8 mouse cellular contexts compared by ENCODE assay signal in the genomic region with DNA sequence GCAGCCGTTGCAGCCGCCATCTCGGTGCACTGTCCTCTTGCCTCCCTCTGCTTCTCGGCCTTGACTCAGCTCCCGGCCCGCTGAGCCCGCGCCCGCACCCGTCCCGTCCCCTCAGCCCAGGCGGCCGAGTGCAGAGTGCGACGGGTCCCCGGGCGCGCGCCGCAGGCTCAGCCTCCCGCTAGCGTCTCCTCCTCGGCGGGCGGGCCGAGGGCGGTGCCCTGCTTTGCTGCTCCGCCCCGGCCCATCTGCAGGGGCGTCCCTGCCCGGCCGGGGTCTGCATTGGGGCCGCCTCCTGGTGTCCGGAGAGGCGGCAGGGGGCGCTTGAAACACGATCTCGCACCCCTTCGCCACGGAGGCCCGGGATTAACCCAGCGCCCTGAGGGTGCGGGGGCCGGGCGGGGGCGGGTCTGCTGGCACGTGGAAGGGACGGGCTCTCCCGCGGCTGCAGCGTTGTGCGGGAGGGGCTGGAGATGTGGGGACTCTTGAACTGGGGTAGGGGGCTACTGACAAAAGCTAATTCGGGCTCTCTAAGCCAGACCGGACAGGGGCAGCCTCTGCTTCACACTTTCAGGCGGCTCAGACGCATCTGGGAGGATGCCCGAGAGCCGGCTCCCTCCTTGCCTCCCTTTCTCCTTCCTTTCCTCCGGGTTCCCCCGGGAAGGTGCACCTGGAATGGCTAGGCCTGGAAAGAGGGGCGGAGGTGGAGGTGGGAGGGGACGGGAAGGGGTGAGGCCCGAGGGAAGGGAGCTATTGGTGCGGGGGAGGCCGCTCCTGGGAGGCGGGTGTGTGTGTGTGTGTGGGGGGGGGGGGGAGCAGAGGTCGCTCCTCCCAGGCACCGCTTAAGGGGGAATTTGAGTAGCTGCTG. TPM values are rescaled to one million over a fixed set of nuclear protein-coding genes. Genes with fewer than 3 reads are reported as not detected.
DNase-seq lines count a peak whose midpoint lies in the region; ATAC-seq lines count a peak whose summit lies in the region.

No protein-coding gene starts in this region.

- H3K4me3 ChIP-seq in embryonic facial prominence, embryonic 13.5 days = peak overlapping the region; percentile 70
- peak overlapping the region; percentile 69 for H3K4me3 ChIP-seq in midbrain, embryonic 16.5 days (ENCODE audit: low read depth, low read length)

- H3K9me3 ChIP-seq in embryonic facial prominence, embryonic 13.5 days = no peaks in the 10 kb centered on the region
- H3K9me3 ChIP-seq in midbrain, embryonic 16.5 days (replicated peaks; ENCODE audit: control insufficient read depth, low read length, poor library complexity, severe bottlenecking) = no peaks in the 10 kb centered on the region

- H3K4me2 ChIP-seq in embryonic facial prominence, embryonic 13.5 days = peak overlapping the region; percentile 90
- peak overlapping the region; percentile 95 for H3K4me2 ChIP-seq in midbrain, embryonic 16.5 days (ENCODE audit: low read length)

- no peaks in the 10 kb centered on the region for H3K27me3 ChIP-seq in embryonic facial prominence, embryonic 13.5 days
- no peaks in the 10 kb centered on the region for H3K27me3 ChIP-seq in midbrain, embryonic 16.5 days (ENCODE audit: control insufficient read depth, insufficient read depth, low read depth, low read length)

- peaks cover 38% of the 10 kb centered on the region for H3K36me3 ChIP-seq in embryonic facial prominence, embryonic 13.5 days
- H3K36me3 ChIP-seq in midbrain, embryonic 16.5 days (ENCODE audit: control insufficient read depth, insufficient read depth, low read length) = peaks cover 9% of the 10 kb centered on the region

- peak overlapping the region; percentile 88 for H3K9ac ChIP-seq in embryonic facial prominence, embryonic 13.5 days
- peak overlapping the region; percentile 85 for H3K9ac ChIP-seq in midbrain, embryonic 16.5 days (ENCODE audit: low read depth, low read length)

- under 1% methylated on average over 65 of the region's 68 CpGs for WGBS in embryonic facial prominence, embryonic 13.5 days
- WGBS in midbrain, embryonic 16.5 days = under 1% methylated on average over 47 of the region's 68 CpGs

- H3K27ac ChIP-seq in embryonic facial prominence, embryonic 13.5 days = peak overlapping the region; percentile 98
- peak overlapping the region; percentile 95 for H3K27ac ChIP-seq in midbrain, embryonic 16.5 days (ENCODE audit: low read length)

- peaks cover 34% of the 10 kb centered on the region for H3K4me1 ChIP-seq in embryonic facial prominence, embryonic 13.5 days
- H3K4me1 ChIP-seq in midbrain, embryonic 16.5 days (ENCODE audit: control insufficient read depth, insufficient read depth, low read length) = peaks cover 28% of the 10 kb centered on the region

- peak; percentile 80 for ATAC-seq in embryonic facial prominence, embryonic 13.5 days (ENCODE audit: insufficient number of reproducible peaks, insufficient read depth, low FRiP score, low TSS enrichment, low read depth)
- peak; percentile 81 for ATAC-seq in midbrain, embryonic 16.5 days

- DNase-seq in 416B (ENCODE audit: low read depth) (peak; percentile 69), liver (peak; percentile 88)
- DNase-seq in adrenal gland, postnatal 14 days = peak; percentile 91
- DNase-seq in heart, adult 8-10 months (ENCODE audit: low spot score) = peak; percentile 67
- DNase-seq in kidney, adult 8-10 months = peak; percentile 79 to 81
- DNase-seq in spleen, postnatal 4 days (ENCODE audit: low spot score in 2 of 2) = peak; percentile 76 to 87

RNA-seq across cellular contexts. Expression of gene Polr2h, which starts 1.3 kb away (rescaled TPM):
- total RNA-seq in adrenal gland, postnatal 14 days (2021) = 33.1 and 34.3 TPM in 2 replicates
- 110 and 112 TPM in 2 replicates for polyA plus RNA-seq in embryonic facial prominence, embryonic 13.5 days (2015; fragmentation: Nextera tagmentation; extraction: Ambion mirVana)
- 10 to 100 TPM in 1 of 4 experiments, 1 to 10 TPM in 3; 7.8 to 11.2 (median 9.1) TPM for total RNA-seq in heart, adult 8-10 months (2022)
- polyA plus RNA-seq in midbrain, embryonic 16.5 days (2015; fragmentation: Nextera tagmentation; extraction: Ambion mirVana) = 83.0 and 88.0 TPM in 2 replicates

RNA-seq across cellular contexts. Expression of gene Clcn2, which starts 1.3 kb away (rescaled TPM):
- total RNA-seq in adrenal gland, postnatal 14 days (2021) = 19.5 and 26.8 TPM in 2 replicates
- 15.7 and 18.9 TPM in 2 replicates for polyA plus RNA-seq in embryonic facial prominence, embryonic 13.5 days (2015; fragmentation: Nextera tagmentation; extraction: Ambion mirVana)
- total RNA-seq in heart, adult 8-10 months (2022) = 1 to 10 TPM; 1.5 to 3.3 (median 2.1) TPM
- polyA plus RNA-seq in midbrain, embryonic 16.5 days (2015; fragmentation: Nextera tagmentation; extraction: Ambion mirVana) = 22.3 and 25.4 TPM in 2 replicates

RNA-seq across cellular contexts. Expression of gene Chrd, which starts 16.7 kb away (rescaled TPM):
- 5.2 and 5.9 TPM in 2 replicates for total RNA-seq in adrenal gland, postnatal 14 days (2021)
- 3.4 and 4.5 TPM in 2 replicates for polyA plus RNA-seq in embryonic facial prominence, embryonic 13.5 days (2015; fragmentation: Nextera tagmentation; extraction: Ambion mirVana)
- total RNA-seq in heart, adult 8-10 months (2022) = 1 to 10 TPM; 1.4 to 3.3 (median 2.9) TPM
- 3.7 and 4.5 TPM in 2 replicates for polyA plus RNA-seq in midbrain, embryonic 16.5 days (2015; fragmentation: Nextera tagmentation; extraction: Ambion mirVana)

RNA-seq across cellular contexts. Expression of gene Thpo, which starts 18.1 kb away (rescaled TPM):
- 0.71 and 2.8 TPM in 2 replicates for total RNA-seq in adrenal gland, postnatal 14 days (2021)
- 1.00 and 1.2 TPM in 2 replicates for polyA plus RNA-seq in embryonic facial prominence, embryonic 13.5 days (2015; fragmentation: Nextera tagmentation; extraction: Ambion mirVana)
- under 1 TPM in 3 of 4 experiments, not detected in 1; 0.27 to 0.31 (median 0.28) TPM for total RNA-seq in heart, adult 8-10 months (2022)
- polyA plus RNA-seq in midbrain, embryonic 16.5 days (2015; fragmentation: Nextera tagmentation; extraction: Ambion mirVana) = 1.5 TPM in 2 replicates

RNA-seq across cellular contexts. Expression of gene Fam131a, which starts 23.2 kb away (rescaled TPM):
- total RNA-seq in adrenal gland, postnatal 14 days (2021) = 12.5 and 12.6 TPM in 2 replicates
- polyA plus RNA-seq in embryonic facial prominence, embryonic 13.5 days (2015; fragmentation: Nextera tagmentation; extraction: Ambion mirVana) = 7.0 and 7.2 TPM in 2 replicates
- total RNA-seq in heart, adult 8-10 months (2022) = 10 to 100 TPM; 26.2 to 47.4 (median 33.0) TPM
- polyA plus RNA-seq in midbrain, embryonic 16.5 days (2015; fragmentation: Nextera tagmentation; extraction: Ambion mirVana) = 62.1 and 66.5 TPM in 2 replicates

Comparison
In these comparisons a context has a peak if more than half of its experiments do, and no peak if none do; other contexts are left out.
1. Peak in every context shown above with its lines: DNase-seq, ATAC-seq, H3K4me3 ChIP-seq and H3K27ac ChIP-seq.